Mouse (Mus musculus): ENCODE measurements around the gene Eif4g3.
"Not testable (repeated sequence)": the region's sequence is repeated elsewhere in the genome, so short reads cannot be mapped to it uniquely, and the experiment has no call there.

Gene Eif4g3

GRCm38 (mm10) chr4:138031828-138032227, 39.0 kb downstream of the Eif4g3 start:
- DNase-seq, result no peak

- DNase-seq, result no peak
Observed at GRCm38 (mm10) chr4:138033871-138034270, 41.0 kb downstream of the Eif4g3 start.

GRCm38 (mm10) chr4:138035435-138036120, 42.8 kb downstream of the Eif4g3 start:
- no peak for DNase-seq

- no peak for DNase-seq
Observed at GRCm38 (mm10) chr4:138037110-138037509, 44.3 kb downstream of the Eif4g3 start.

GRCm38 (mm10) chr4:138037896-138038295, 45.1 kb downstream of the Eif4g3 start:
- DNase-seq, result no peak

- no peak for DNase-seq
Observed at GRCm38 (mm10) chr4:138038365-138039274, 45.8 kb downstream of the Eif4g3 start.

- DNase-seq, result no peak
Observed at GRCm38 (mm10) chr4:138039275-138039651, 46.4 kb downstream of the Eif4g3 start.

- no peak for DNase-seq
Observed at GRCm38 (mm10) chr4:138040589-138040988, 47.8 kb downstream of the Eif4g3 start.

- DNase-seq, result no peak
Observed at GRCm38 (mm10) chr4:138041566-138042256, 48.9 kb downstream of the Eif4g3 start.

- no peak for DNase-seq
Observed at GRCm38 (mm10) chr4:138042257-138042589, 49.4 kb downstream of the Eif4g3 start.

GRCm38 (mm10) chr4:138042625-138043024, 49.8 kb downstream of the Eif4g3 start:
- no peak for DNase-seq

- DNase-seq, result no peak
Observed at GRCm38 (mm10) chr4:138044841-138045500, 52.1 kb downstream of the Eif4g3 start.

- DNase-seq, result peak; percentile 10
Observed at GRCm38 (mm10) chr4:138045809-138046208, 53.0 kb downstream of the Eif4g3 start.

- no peak for DNase-seq
Observed at GRCm38 (mm10) chr4:138046371-138046770, 53.5 kb downstream of the Eif4g3 start.

- no peak for DNase-seq
Observed at GRCm38 (mm10) chr4:138049547-138049946, 56.7 kb downstream of the Eif4g3 start.

GRCm38 (mm10) chr4:138051488-138051887, 58.7 kb downstream of the Eif4g3 start:
- DNase-seq, result no peak

- DNase-seq, result no peak
Observed at GRCm38 (mm10) chr4:138056658-138057057, 63.8 kb downstream of the Eif4g3 start.

- DNase-seq, result not testable (repeated sequence)
Observed at GRCm38 (mm10) chr4:138057196-138057754, 64.5 kb downstream of the Eif4g3 start.

GRCm38 (mm10) chr4:138061161-138061560, 68.3 kb downstream of the Eif4g3 start:
- DNase-seq, result no peak

- no peak for DNase-seq
Observed at GRCm38 (mm10) chr4:138063372-138064265, 70.8 kb downstream of the Eif4g3 start.

GRCm38 (mm10) chr4:138064882-138065592, 72.2 kb downstream of the Eif4g3 start:
- DNase-seq, result no peak
